Mouse (Mus musculus) heart, embryonic 13.5 days (tissue): ENCODE data around the gene Mvp. TPM values are rescaled to one million over a fixed set of nuclear protein-coding genes. Genes with fewer than 3 reads are reported as not detected.

Experiments
- ATAC-seq: fragments of 200-750 bp; cut with Nextera tagmentation; 2 replicates; pipeline ENCODE4 v1.8.0; 2017; ENCODE audit warnings: moderate TSS enrichment; ENCODE audit not compliant: insufficient number of reproducible peaks, low FRiP score, low TSS enrichment; ENCODE audit errors: extremely low read depth
- H3K27ac ChIP-seq: fragments of 300-500 bp; sonication (generic); replicated peaks from 2 replicates; pipeline ENCODE4 v1.5.1; 2015; ENCODE audit warnings: moderate library complexity, mild to moderate bottlenecking, inconsistent platforms
- H3K27me3 ChIP-seq: fragments of 300-500 bp; sonication (generic); replicated peaks from 2 replicates; pipeline ENCODE4 v1.6.1; 2015; ENCODE audit warnings: mild to moderate bottlenecking, inconsistent platforms
- H3K36me3 ChIP-seq: fragments of 300-500 bp; sonication (generic); 2 replicates; pipeline ENCODE4 v1.6.1; 2015; ENCODE audit warnings: mild to moderate bottlenecking, inconsistent platforms
- H3K4me1 ChIP-seq: fragments of 300-500 bp; sonication (generic); 2 replicates; pipeline ENCODE4 v1.6.1; 2015; ENCODE audit warnings: inconsistent platforms
- H3K4me2 ChIP-seq: fragments of 300-500 bp; sonication (generic); 2 replicates; pipeline ENCODE4 v1.6.1; 2015; ENCODE audit warnings: inconsistent platforms, mild to moderate bottlenecking, moderate library complexity
- H3K4me3 ChIP-seq: fragments of 300-500 bp; sonication (generic); 2 replicates; pipeline ENCODE4 v1.5.1; 2015; ENCODE audit warnings: moderate library complexity, mild to moderate bottlenecking, inconsistent platforms
- H3K9ac ChIP-seq: fragments of 300-500 bp; sonication (generic); 2 replicates; pipeline ENCODE4 v1.6.1; 2015; ENCODE audit warnings: inconsistent platforms, mild to moderate bottlenecking, moderate library complexity
- H3K9me3 ChIP-seq: fragments of 300-500 bp; sonication (generic); 2 replicates; pipeline ENCODE4 v1.6.1; 2016; ENCODE audit warnings: inconsistent platforms
- WGBS: fragments of 180-500 bp; shearing (Covaris S2); methylation state at CpG from one replicate; pipeline ENCODE4 v1.1.7; 2015; ENCODE audit warnings: mixed read lengths; 5-methylcytosine and 5-hydroxymethylcytosine counted together
- microRNA-seq: library from miRNA; unstranded; fragments of <30 nt; microRNA quantifications from one replicate; pipeline ENCODE4, GENCODE M21; 2016
- polyA plus RNA-seq: library from polyadenylated mRNA; unstranded; fragments of >200 nt; fragmentation: Nextera tagmentation; extraction: Ambion mirVana; gene quantifications from 2 replicates; pipeline ENCODE4 v1.2.1, GENCODE M21; 2015

The Mvp gene
- polyA plus RNA-seq, 1 experiment from 2014 or later = 11.9 TPM

- Histone ChIP-seq H3K27ac (no peak overlapping the region), H3K4me1 (peaks cover 15% of the 10 kb centered on the region), H3K9me3 (no peaks in the 10 kb centered on the region), H3K27me3 (peaks cover 51% of the 10 kb centered on the region), H3K9ac (no peak overlapping the region), H3K4me3 (no peak overlapping the region), H3K4me2 (0 out of 2 replicates have a peak overlapping the region, but pooled peaks have one; percentile 99), H3K36me3 (peaks cover 24% of the 10 kb centered on the region)
- no peak for ATAC-seq
- 69% methylated on average over 10 of the region's 10 CpGs for WGBS
Measured at GRCm38 (mm10) chr7:126948626-126949025, 65.8 kb downstream of the Mvp start.

- Histone ChIP-seq H3K4me2 (no peak overlapping the region), H3K27me3 (peaks cover 32% of the 10 kb centered on the region), H3K4me3 (no peak overlapping the region), H3K9ac (no peak overlapping the region), H3K36me3 (peaks cover 43% of the 10 kb centered on the region), H3K4me1 (peaks cover 15% of the 10 kb centered on the region), H3K9me3 (no peaks in the 10 kb centered on the region), H3K27ac (no peak overlapping the region)
- WGBS = 39% methylated on average over 3 of the region's 3 CpGs
- ATAC-seq = no peak
Measured at GRCm38 (mm10) chr7:126946530-126946929, 67.9 kb downstream of the Mvp start.

DNA sequence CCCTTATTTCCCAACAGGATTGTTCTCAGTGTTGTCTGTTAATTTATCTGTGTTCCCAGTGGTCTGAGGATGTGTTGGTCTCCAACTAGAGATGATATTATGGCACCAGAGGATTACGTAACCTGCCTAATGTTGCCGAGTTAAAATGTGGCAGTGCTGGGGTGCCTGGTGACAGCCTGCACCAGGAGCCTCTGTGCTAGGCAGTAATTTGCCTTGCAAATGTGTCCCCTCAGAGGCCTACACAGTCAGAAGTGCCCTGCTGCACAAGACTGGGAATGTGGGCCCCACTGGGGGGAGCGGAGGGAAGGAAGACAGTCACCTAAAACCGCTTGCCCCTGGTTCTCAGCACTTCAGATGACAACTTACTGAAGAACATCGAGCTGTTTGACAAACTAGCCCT is 72.6 kb downstream of the Mvp start:
- Histone ChIP-seq H3K4me3 (no peak overlapping the region), H3K9ac (no peak overlapping the region), H3K9me3 (no peaks in the 10 kb centered on the region), H3K4me2 (no peak overlapping the region), H3K27ac (no peak overlapping the region), H3K27me3 (no peaks in the 10 kb centered on the region), H3K4me1 (no peaks in the 10 kb centered on the region), H3K36me3 (peaks cover 49% of the 10 kb centered on the region)
- no peak for ATAC-seq
- 74% methylated on average over 5 of the region's 5 CpGs for WGBS

DNA sequence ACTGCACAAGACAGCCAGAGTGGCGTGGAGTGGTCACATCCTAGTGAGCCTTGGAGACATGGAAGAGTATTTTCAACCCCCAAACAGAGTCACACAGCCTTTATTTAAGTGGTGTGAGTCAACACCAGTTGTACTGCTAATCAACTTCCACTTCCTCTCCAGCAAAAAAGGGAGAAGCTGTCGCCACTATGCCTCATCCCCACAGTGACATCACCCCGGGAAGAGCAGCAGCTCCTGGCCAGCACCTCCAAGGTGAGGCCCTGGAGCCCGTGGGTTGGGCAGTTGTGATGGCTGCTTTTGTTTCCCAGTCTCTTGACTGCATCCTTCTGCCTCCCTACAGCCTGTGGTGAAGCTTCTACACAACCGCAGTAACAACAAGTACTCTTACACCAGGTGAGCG is 73.2 kb downstream of the Mvp start:
- H3K27me3 ChIP-seq = no peaks in the 10 kb centered on the region
- H3K27ac ChIP-seq = no peak overlapping the region
- no peak overlapping the region for H3K4me3 ChIP-seq
- no peak overlapping the region for H3K9ac ChIP-seq
- ATAC-seq = no peak
- 37% methylated on average over 6 of the region's 6 CpGs for WGBS
- peaks cover 55% of the 10 kb centered on the region for H3K36me3 ChIP-seq
- H3K9me3 ChIP-seq = no peaks in the 10 kb centered on the region
- no peaks in the 10 kb centered on the region for H3K4me1 ChIP-seq
- H3K4me2 ChIP-seq = no peak overlapping the region

Small RNA genes lying within 50 kb of the gene (microRNA-seq; reads per million reads assigned to microRNA genes)
- gene Gm44343 = not detected

Other genes starting within 250 kb of the Mvp start
- gene Gdpd3, start 248.3 kb downstream of the Mvp start, polyA plus RNA-seq = 1.2 and 1.4 TPM in 2 replicates
- 79.1 and 86.2 TPM in 2 replicates for gene Ypel3, start 237.7 kb downstream of the Mvp start, polyA plus RNA-seq
- 0.32 and 0.33 TPM in 2 replicates for gene Tbx6, start 233.1 kb downstream of the Mvp start, polyA plus RNA-seq
- 151 and 166 TPM in 2 replicates for gene Ppp4c, start 222.1 kb downstream of the Mvp start, polyA plus RNA-seq
- 0.29 and 0.32 TPM in 2 replicates for gene Fam57b, start 217.0 kb downstream of the Mvp start, polyA plus RNA-seq
- not detected in 2 replicates for gene 4930451I11Rik, start 183.0 kb downstream of the Mvp start, polyA plus RNA-seq
- 0.15 and 0.17 TPM in 2 replicates for gene Doc2a, start 167.2 kb downstream of the Mvp start, polyA plus RNA-seq
- 18.8 and 23.1 TPM in 2 replicates for gene Hirip3, start 152.6 kb downstream of the Mvp start, polyA plus RNA-seq
- 55.6 and 55.8 TPM in 2 replicates for gene Ino80e, start 152.2 kb downstream of the Mvp start, polyA plus RNA-seq
- 31.8 and 32.1 TPM in 2 replicates for gene Taok2, start 129.9 kb downstream of the Mvp start, polyA plus RNA-seq
- gene Tmem219, start 91.7 kb downstream of the Mvp start, polyA plus RNA-seq = 20.4 and 21.5 TPM in 2 replicates
- gene Kctd13, start 85.7 kb downstream of the Mvp start, polyA plus RNA-seq = 13.1 and 14.0 TPM in 2 replicates
- gene Asphd1, start 65.0 kb downstream of the Mvp start, polyA plus RNA-seq = 0.20 TPM in 2 replicates
- gene Sez6l2, start 64.1 kb downstream of the Mvp start, polyA plus RNA-seq = 0.19 and 0.73 TPM in 2 replicates
- 69.5 and 79.9 TPM in 2 replicates for gene Cdipt, start 38.7 kb downstream of the Mvp start, polyA plus RNA-seq
- gene Cdiptos, start 38.5 kb downstream of the Mvp start, polyA plus RNA-seq = 0.59 and 1.7 TPM in 2 replicates
- 0.38 and 0.44 TPM in 2 replicates for gene Pagr1b, start 1.9 kb upstream of the Mvp start, polyA plus RNA-seq
- 55.6 and 76.2 TPM in 2 replicates for gene Pagr1a, start 2.7 kb upstream of the Mvp start, polyA plus RNA-seq
- 13.8 and 25.7 TPM in 2 replicates for gene Gm42742, start 6.5 kb upstream of the Mvp start, polyA plus RNA-seq
- gene Prrt2, start 6.6 kb upstream of the Mvp start, polyA plus RNA-seq = 1.6 TPM in 2 replicates
- gene Maz, start 12.4 kb upstream of the Mvp start, polyA plus RNA-seq = 31.0 and 34.5 TPM in 2 replicates
- 72.4 and 79.2 TPM in 2 replicates for gene Kif22, start 27.9 kb upstream of the Mvp start, polyA plus RNA-seq
- gene Zg16, start 72.7 kb upstream of the Mvp start, polyA plus RNA-seq = not detected in 2 replicates
- gene AI467606, start 76.7 kb upstream of the Mvp start, polyA plus RNA-seq = 1.0 and 1.1 TPM in 2 replicates
- 3.2 and 4.7 TPM in 2 replicates for gene Qprt, start 107.6 kb upstream of the Mvp start, polyA plus RNA-seq
- gene Spn, start 123.2 kb upstream of the Mvp start, polyA plus RNA-seq = 0.13 and 0.36 TPM in 2 replicates
- gene Cd2bp2, start 181.4 kb upstream of the Mvp start, polyA plus RNA-seq = 42.1 TPM in 2 replicates
- gene Tbc1d10b, start 193.8 kb upstream of the Mvp start, polyA plus RNA-seq = 18.0 and 18.2 TPM in 2 replicates
- gene Mylpf, start 194.3 kb upstream of the Mvp start, polyA plus RNA-seq = 17.0 and 24.9 TPM in 2 replicates
- 21.4 and 24.1 TPM in 2 replicates for gene Zfp553, start 218.4 kb upstream of the Mvp start, polyA plus RNA-seq
- 23.1 and 23.2 TPM in 2 replicates for gene Sept1, start 218.5 kb upstream of the Mvp start, polyA plus RNA-seq
- gene Zfp771, start 229.7 kb upstream of the Mvp start, polyA plus RNA-seq = 32.6 and 32.9 TPM in 2 replicates
- 161 and 179 TPM in 2 replicates for gene Dctpp1, start 246.1 kb upstream of the Mvp start, polyA plus RNA-seq